Mouse (Mus musculus) E14TG2a.4 (cell line): Measurements from ENCODE around the gene Gm3893.
"Not testable (repeated sequence)": the region's sequence is repeated elsewhere in the genome, so short reads cannot be mapped to it uniquely, and the experiment has no call there.

Source experiments
- H3K27me3 ChIP-seq: 2 replicates; pipeline ENCODE4 v1.6.1; 2014; ENCODE audit warnings: low read length, control low read depth; ENCODE audit not compliant: insufficient read depth
- H3K36me3 ChIP-seq: 2 replicates; pipeline ENCODE4 v1.6.1; 2014; ENCODE audit warnings: low read length, control low read depth; ENCODE audit not compliant: insufficient read depth
- H3K4me1 ChIP-seq: replicated peaks from 2 replicates; pipeline ENCODE4 v1.6.1; 2014; ENCODE audit warnings: low read depth, low read length, control low read depth
- H3K4me3 ChIP-seq: replicated peaks from 2 replicates; pipeline ENCODE4 v1.5.1; 2014; ENCODE audit warnings: mild to moderate bottlenecking, low read length
- H3K9me3 ChIP-seq: 2 replicates; pipeline ENCODE4 v1.6.1; 2014; ENCODE audit warnings: low read length, control low read depth

The Gm3893 gene

GRCm38 (mm10) chr4:42090907-42091306, at the start of gene Gm3893:
TSS of gene Gm3893 (plus strand) at chr4:42091207.
- H3K27me3 ChIP-seq, H3K9me3 ChIP-seq, H3K4me3 ChIP-seq, H3K36me3 ChIP-seq, H3K4me1 ChIP-seq: not testable (repeated sequence)

- not testable (repeated sequence) for H3K9me3 ChIP-seq, H3K4me3 ChIP-seq, H3K27me3 ChIP-seq, H3K36me3 ChIP-seq, H3K4me1 ChIP-seq
Measured at GRCm38 (mm10) chr4:42114517-42114916, 23.5 kb downstream of the Gm3893 start, which contains the start of gene Gm13304. TSS of gene Gm13304 (plus strand) at chr4:42114817.
